Mouse (Mus musculus): Measurements from ENCODE around the gene Sp6. TPM values are rescaled to one million over a fixed set of nuclear protein-coding genes. Genes with fewer than 3 reads are reported as not detected.

Sp6 gene
- polyA plus RNA-seq, 1 experiment from 2014 or later, result 0.15 TPM

DNA sequence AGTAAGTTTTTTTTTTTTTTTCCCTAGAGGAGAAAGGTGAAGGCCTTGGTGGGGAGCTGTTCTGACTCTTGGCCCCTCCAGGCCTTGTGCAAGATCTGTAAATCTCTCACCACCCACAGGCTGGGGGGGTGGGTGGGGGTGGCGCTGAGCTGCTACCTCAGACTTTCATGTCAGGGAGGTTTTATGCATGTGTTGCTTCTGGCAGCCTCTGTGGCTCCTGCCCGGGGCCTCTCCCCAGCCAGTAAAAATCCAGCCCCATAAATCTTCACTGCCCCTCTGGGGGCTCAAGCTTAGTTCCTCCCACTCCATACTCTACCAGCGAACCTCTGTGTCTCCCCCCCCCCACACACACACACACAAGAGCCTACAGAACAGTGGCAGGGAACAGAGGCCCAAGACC is 26.7 kb upstream of the Sp6 start:
- peaks cover 60% of the 10 kb centered on the region for H3K27me3 ChIP-seq

DNA sequence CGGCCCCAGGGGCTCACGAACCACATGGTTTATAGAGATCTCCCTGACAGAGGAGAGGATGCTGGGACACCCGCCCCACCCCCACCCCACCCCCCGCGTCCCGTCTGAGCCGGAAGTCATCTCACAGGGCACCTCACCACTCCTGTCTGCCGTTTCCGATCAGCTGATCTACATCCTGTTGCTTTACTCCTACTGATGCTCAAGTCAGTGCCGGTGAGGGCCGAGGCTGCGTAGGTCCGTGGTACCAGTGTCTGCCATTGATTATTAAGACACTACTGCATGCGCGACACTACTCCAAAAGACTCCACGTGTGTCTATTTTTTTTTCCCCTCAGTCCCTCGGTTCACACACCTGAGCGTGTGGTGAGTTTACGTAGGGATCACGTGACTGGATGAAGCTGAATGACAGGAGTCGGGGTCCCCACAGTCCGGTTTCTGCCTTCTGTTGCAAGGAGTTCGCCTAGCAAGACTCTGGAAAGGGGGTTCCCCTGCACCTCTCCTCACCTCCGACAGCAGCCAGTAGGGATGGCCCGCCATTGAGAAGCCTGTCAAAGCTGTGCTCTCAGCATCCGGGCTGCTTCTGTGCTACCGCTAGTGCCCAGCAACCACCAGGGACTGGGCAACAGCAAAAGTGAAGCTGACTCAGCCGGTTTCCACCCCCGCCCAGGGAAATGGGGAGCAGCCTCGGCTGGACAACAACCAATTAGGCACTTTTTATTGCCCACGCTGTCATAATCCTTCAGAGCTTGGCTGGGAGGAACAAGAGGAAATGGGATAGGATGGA is 25.1 kb upstream of the Sp6 start:
- H3K9ac ChIP-seq, result peak overlapping the region; percentile 49
- H3K4me1 ChIP-seq, result peaks cover 12% of the 10 kb centered on the region; the same call in 1 of the 2 replicates
- peaks cover 72% of the 10 kb centered on the region for H3K27me3 ChIP-seq
- WGBS, result 4% methylated on average over 31 of the region's 31 CpGs
- H3K4me3 ChIP-seq, result peak overlapping the region; percentile 33
- H3K27ac ChIP-seq, result no peak overlapping the region
- no peaks in the 10 kb centered on the region for H3K9me3 ChIP-seq (replicated peaks)
- no peaks in the 10 kb centered on the region for H3K36me3 ChIP-seq (ENCODE audit: poor library complexity, severe bottlenecking)
- peak; percentile 50; the same call in 1 of the 2 replicates for ATAC-seq
- peak overlapping the region; percentile 59 for H3K4me2 ChIP-seq

More for the DNA sequence above, 26.7 kb upstream of the Sp6 start:
- Histone ChIP-seq H3K4me1 (peaks cover 14% of the 10 kb centered on the region), H3K4me2 (no peak overlapping the region), H3K27ac (no peak overlapping the region), H3K4me3 (no peak overlapping the region), H3K9ac (no peak overlapping the region), H3K36me3 (ENCODE audit: poor library complexity, severe bottlenecking) (no peaks in the 10 kb centered on the region), H3K9me3 (replicated peaks) (no peaks in the 10 kb centered on the region)
- ATAC-seq, result no peak
- WGBS, result 72% methylated on average over 3 of the region's 3 CpGs

DNA sequence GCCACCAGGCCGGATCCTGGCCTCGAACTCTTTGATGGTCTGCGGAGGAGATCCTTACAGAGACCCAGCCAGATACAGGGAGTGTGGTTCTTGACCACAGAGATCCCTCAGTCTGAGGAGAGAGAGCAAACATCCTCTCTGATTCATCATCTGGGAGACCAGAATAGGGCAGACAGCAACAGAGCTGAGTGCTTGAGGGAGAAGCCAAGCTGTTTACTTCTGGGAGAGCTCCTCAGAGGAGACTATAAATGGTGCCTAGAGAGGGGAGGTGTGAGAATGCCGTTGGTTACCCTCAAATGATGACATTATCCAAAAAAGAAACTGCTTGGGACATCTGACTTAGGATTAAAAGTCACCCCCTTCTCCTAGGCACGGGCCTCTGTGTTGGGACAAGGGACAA is 21.7 kb upstream of the Sp6 start:
- Histone ChIP-seq H3K4me3 (no peak overlapping the region), H3K4me1 (peaks cover 15% of the 10 kb centered on the region), H3K4me2 (no peak overlapping the region), H3K27ac (no peak overlapping the region), H3K27me3 (peaks cover 43% of the 10 kb centered on the region), H3K9me3 (replicated peaks) (no peaks in the 10 kb centered on the region), H3K36me3 (ENCODE audit: poor library complexity, severe bottlenecking) (no peaks in the 10 kb centered on the region), H3K9ac (no peak overlapping the region)
- 75% methylated on average over 5 of the region's 5 CpGs for WGBS
- ATAC-seq, result no peak

GRCm38 (mm10) chr11:96992722-96993311 is 20.4 kb upstream of the Sp6 start:
- no peak overlapping the region for H3K4me2 ChIP-seq
- H3K27ac ChIP-seq, result no peak overlapping the region
- H3K9me3 ChIP-seq (replicated peaks), result no peaks in the 10 kb centered on the region
- H3K9ac ChIP-seq, result 0 out of 2 replicates have a peak overlapping the region, but pooled peaks have one; percentile 12
- 62% methylated on average over 8 of the region's 8 CpGs for WGBS
- H3K36me3 ChIP-seq (ENCODE audit: poor library complexity, severe bottlenecking), result no peaks in the 10 kb centered on the region
- no peak for ATAC-seq
- H3K4me3 ChIP-seq, result no peak overlapping the region
- H3K27me3 ChIP-seq, result peaks cover 30% of the 10 kb centered on the region
- peaks cover 22% of the 10 kb centered on the region for H3K4me1 ChIP-seq

- WGBS, result 24% methylated on average over 5 of the region's 5 CpGs
These were observed 18.2 kb upstream of the Sp6 start for GRCm38 (mm10) chr11:96995031-96995430.

GRCm38 (mm10) chr11:96995836-96996772 is 17.1 kb upstream of the Sp6 start:
- Histone ChIP-seq H3K27ac (no peak overlapping the region), H3K9me3 (replicated peaks) (no peaks in the 10 kb centered on the region), H3K36me3 (ENCODE audit: poor library complexity, severe bottlenecking) (no peaks in the 10 kb centered on the region), H3K4me2 (no peak overlapping the region), H3K9ac (no peak overlapping the region), H3K27me3 (peaks cover 27% of the 10 kb centered on the region), H3K4me1 (peaks cover 20% of the 10 kb centered on the region), H3K4me3 (no peak overlapping the region)
- 77% methylated on average over 15 of the region's 15 CpGs for WGBS
- ATAC-seq, result no peak

More at GRCm38 (mm10) chr11:96995031-96995430, 18.2 kb upstream of the Sp6 start:
- no peak for ATAC-seq
- Histone ChIP-seq H3K4me3 (no peak overlapping the region), H3K36me3 (ENCODE audit: poor library complexity, severe bottlenecking) (no peaks in the 10 kb centered on the region), H3K27me3 (peaks cover 23% of the 10 kb centered on the region), H3K27ac (no peak overlapping the region), H3K4me2 (no peak overlapping the region), H3K9ac (no peak overlapping the region), H3K4me1 (peaks cover 18% of the 10 kb centered on the region), H3K9me3 (replicated peaks) (no peaks in the 10 kb centered on the region)

DNA sequence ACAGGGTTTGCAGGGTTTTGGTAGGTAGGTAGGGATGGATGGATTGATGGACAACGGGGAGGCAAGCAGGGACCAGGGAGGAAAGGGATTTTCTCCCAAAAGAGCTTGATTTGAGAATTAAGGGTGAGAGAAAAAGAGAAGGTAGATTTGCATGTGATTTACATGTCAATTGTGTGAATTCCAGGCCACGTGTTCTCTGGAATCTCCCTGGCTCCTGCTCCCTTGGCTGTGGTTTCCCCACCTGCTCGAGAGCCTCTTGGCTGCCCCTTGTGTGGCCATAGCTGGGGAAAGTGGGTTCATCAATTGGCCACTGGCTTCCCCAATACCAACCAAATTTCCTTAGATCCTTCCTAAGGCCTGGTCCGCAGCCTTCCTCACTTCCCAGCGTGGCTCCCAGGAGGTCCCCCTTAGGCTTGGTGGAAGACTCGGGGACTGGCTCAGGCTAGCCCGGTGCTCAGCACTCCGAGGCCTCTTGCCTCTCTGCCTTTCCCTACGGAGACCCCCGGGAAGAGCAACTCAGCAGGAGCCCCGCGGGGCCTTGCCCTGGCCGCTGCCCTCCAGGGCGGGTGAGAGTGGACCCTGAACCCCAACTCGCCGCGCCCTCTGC is 16.3 kb upstream of the Sp6 start:
- Histone ChIP-seq H3K27ac (peak overlapping the region; percentile 66), H3K27me3 (peaks cover 31% of the 10 kb centered on the region), H3K4me1 (peaks cover 23% of the 10 kb centered on the region)

DNA sequence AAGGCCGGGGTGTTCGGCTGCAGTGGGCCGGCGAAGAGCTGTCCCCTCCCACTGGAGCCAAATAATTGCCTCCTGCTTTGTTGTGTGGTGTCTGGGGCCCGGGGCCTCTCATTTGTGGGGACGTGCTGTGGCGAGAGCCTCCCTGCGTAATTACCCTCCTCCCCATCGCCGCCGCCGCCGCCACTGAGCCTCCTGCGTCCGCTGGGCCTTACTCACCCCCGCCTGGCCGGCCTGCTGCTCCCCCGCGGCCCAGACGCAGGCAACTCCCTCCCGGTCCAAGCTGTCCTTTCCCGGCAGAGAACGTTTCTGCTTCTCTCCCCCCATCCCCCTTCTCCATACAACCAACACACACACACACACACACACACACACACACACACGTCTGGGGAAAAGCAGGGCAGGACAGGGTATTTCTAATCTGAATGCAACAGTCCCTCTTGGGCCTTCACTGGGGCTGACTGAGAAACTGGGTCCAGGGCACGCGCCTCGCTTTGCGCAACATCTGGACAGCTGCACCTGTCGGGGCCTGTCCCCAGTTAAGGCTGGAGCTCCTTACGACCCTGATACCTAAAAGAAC is 15.7 kb upstream of the Sp6 start:
- 1% methylated on average over 27 of the region's 30 CpGs for WGBS
- peak overlapping the region; percentile 66 for H3K27ac ChIP-seq

More for the DNA sequence above, 16.3 kb upstream of the Sp6 start:
- H3K4me3 ChIP-seq, result peak overlapping the region; percentile 32
- peak overlapping the region; percentile 69 for H3K9ac ChIP-seq
- no peaks in the 10 kb centered on the region for H3K36me3 ChIP-seq (ENCODE audit: poor library complexity, severe bottlenecking)
- peak; percentile 69 for ATAC-seq
- H3K9me3 ChIP-seq (replicated peaks), result no peaks in the 10 kb centered on the region
- 3% methylated on average over 17 of the region's 17 CpGs for whole genome bisulfite sequencing
- peak overlapping the region; percentile 68 for H3K4me2 ChIP-seq

GRCm38 (mm10) chr11:97003170-97003569 is 10.0 kb upstream of the Sp6 start:
- ATAC-seq, result no peak
- Histone ChIP-seq H3K4me2 (no peak overlapping the region), H3K36me3 (ENCODE audit: poor library complexity, severe bottlenecking) (no peaks in the 10 kb centered on the region), H3K4me1 (0 out of 2 replicates have a peak, but pooled peaks cover 10% of the 10 kb centered on the region), H3K27me3 (peaks cover 49% of the 10 kb centered on the region), H3K4me3 (no peak overlapping the region), H3K9me3 (replicated peaks) (no peaks in the 10 kb centered on the region), H3K9ac (no peak overlapping the region), H3K27ac (no peak overlapping the region)
- 45% methylated on average over 5 of the region's 5 CpGs for WGBS

More for the DNA sequence above, 15.7 kb upstream of the Sp6 start:
- peak overlapping the region; percentile 32 for H3K4me3 ChIP-seq
- H3K4me1 ChIP-seq, result peaks cover 23% of the 10 kb centered on the region
- H3K36me3 ChIP-seq (ENCODE audit: poor library complexity, severe bottlenecking), result no peaks in the 10 kb centered on the region
- no peaks in the 10 kb centered on the region for H3K9me3 ChIP-seq (replicated peaks)
- ATAC-seq, result peak; percentile 43
- peak overlapping the region; percentile 68 for H3K4me2 ChIP-seq
- peak overlapping the region; percentile 69 for H3K9ac ChIP-seq
- peaks cover 25% of the 10 kb centered on the region for H3K27me3 ChIP-seq

DNA sequence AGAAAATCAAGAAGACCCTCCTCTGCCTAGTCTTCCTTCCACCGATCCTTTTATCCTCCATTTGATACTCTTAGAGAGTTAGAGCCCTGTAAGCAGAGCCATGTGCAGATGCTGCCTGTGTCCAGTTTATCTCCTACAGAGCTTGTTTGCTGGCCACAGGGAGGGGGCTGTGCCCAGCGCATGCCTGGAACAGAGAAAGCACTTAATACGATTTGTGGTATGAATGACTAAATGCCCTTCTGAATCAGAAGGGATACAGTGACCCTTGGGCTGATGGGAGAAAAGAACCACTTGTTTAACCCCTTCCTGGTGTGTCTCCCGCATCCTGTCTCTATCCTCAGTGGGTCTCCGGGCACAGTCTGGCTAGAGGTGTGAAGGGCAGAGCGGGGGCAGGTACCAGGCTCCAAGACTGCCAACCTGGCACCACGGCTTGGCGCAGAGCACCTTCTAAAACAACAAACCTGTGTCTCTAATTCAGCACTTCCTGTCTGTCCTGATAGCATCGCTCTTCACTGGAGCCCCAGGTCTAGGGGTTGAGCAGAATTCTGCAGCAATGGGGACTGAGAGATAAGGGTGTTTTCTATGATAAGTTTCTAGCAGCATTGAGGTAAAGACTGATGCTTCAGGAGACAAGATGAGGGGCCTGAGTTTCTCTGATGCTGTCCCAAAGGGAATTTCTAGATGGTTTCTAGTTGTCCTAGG is 6.0 kb upstream of the Sp6 start:
- no peak for ATAC-seq
- H3K4me2 ChIP-seq, result no peak overlapping the region
- no peak overlapping the region for H3K4me3 ChIP-seq
- 0 out of 2 replicates have a peak, but pooled peaks cover 6% of the 10 kb centered on the region for H3K4me1 ChIP-seq
- no peak overlapping the region for H3K9ac ChIP-seq
- H3K9me3 ChIP-seq (replicated peaks), result no peaks in the 10 kb centered on the region
- WGBS, result 75% methylated on average over 9 of the region's 9 CpGs
- H3K27ac ChIP-seq, result no peak overlapping the region
- peaks cover 51% of the 10 kb centered on the region for H3K27me3 ChIP-seq
- no peaks in the 10 kb centered on the region for H3K36me3 ChIP-seq (ENCODE audit: poor library complexity, severe bottlenecking)
